Mouse (Mus musculus) ES-E14 (cell line): ENCODE measurements at regions not wholly inside any gene's neighbourhood (a gene's known extent, or its start where the extent isn't known, plus 50 kb on each side); places are given as distances from the start of the nearest gene placed in this dataset.
A peak's percentile ranks its signal among the peaks of the same experiment; 100 is the strongest.

Experiments used
- DNase-seq: peaks from one replicate; pipeline ENCODE4 v3.0.0-alpha.2; 2013; ENCODE audit warnings: low read depth, low spot score
- H3K27ac ChIP-seq: 2 replicates; pipeline ENCODE4 v1.5.1; 2012; ENCODE audit warnings: low read depth, mild to moderate bottlenecking, low read length, moderate library complexity, mixed read lengths; ENCODE audit not compliant: poor library complexity, insufficient read depth, severe bottlenecking
- H3K36me3 ChIP-seq: 2 replicates; pipeline ENCODE4 v1.6.1; 2012; ENCODE audit warnings: mild to moderate bottlenecking, low read length, moderate library complexity, mixed read lengths; ENCODE audit not compliant: control insufficient read depth, poor library complexity, insufficient read depth, severe bottlenecking
- H3K4me1 ChIP-seq, 2 experiments: fragments of 150-350 bp in 1 of 2; sonication (generic) in 1 of 2; 2 replicates each; pipeline ENCODE4 v1.6.1; 2012; ENCODE audit warnings: low read length in 2 of 2, mild to moderate bottlenecking in 1 of 2, mixed read lengths in 1 of 2; ENCODE audit not compliant: control insufficient read depth in 2 of 2, insufficient read depth in 2 of 2, poor library complexity in 1 of 2
- H3K4me3 ChIP-seq, 2 experiments: fragments of 150-350 bp in 1 of 2; sonication (generic) in 1 of 2; 2 replicates each; pipeline ENCODE4 v1.5.1; 2012; ENCODE audit warnings: low read length in 2 of 2, low read depth in 1 of 2, mild to moderate bottlenecking in 1 of 2, mixed read lengths in 1 of 2; ENCODE audit not compliant: insufficient read depth in 1 of 2, poor library complexity in 1 of 2, severe bottlenecking in 1 of 2
- H3K9ac ChIP-seq: 2 replicates; pipeline ENCODE4 v1.6.1; 2012; ENCODE audit warnings: low read depth, mild to moderate bottlenecking, low read length, mixed read lengths; ENCODE audit not compliant: poor library complexity, insufficient read depth, severe bottlenecking
- H3K9me3 ChIP-seq: fragments of 150-350 bp; sonication (generic); 2 replicates; pipeline ENCODE4 v1.6.1; 2012; ENCODE audit warnings: low read depth, mild to moderate bottlenecking, low read length; ENCODE audit not compliant: control insufficient read depth, insufficient read depth
- CHD2 ChIP-seq: IDR thresholded peaks from 2 replicates; pipeline ENCODE4 v1.6.1; 2014; ENCODE audit warnings: mild to moderate bottlenecking, low read depth, low read length, inconsistent platforms
- MAFK ChIP-seq: IDR thresholded peaks from 2 replicates; pipeline ENCODE4 v1.6.1; 2014; ENCODE audit warnings: mild to moderate bottlenecking, low read depth, low read length, inconsistent platforms; ENCODE audit not compliant: insufficient read depth
- ZC3H11A ChIP-seq: IDR thresholded peaks from 2 replicates; pipeline ENCODE4 v1.6.1; 2012; ENCODE audit warnings: low read depth, mild to moderate bottlenecking, inconsistent platforms, low read length, borderline replicate concordance
- ZNF384 ChIP-seq: IDR thresholded peaks from 2 replicates; pipeline ENCODE4 v1.6.1; 2012; ENCODE audit warnings: low read depth, low read length, inconsistent platforms
- in situ Hi-C, 2 experiments: fragments of 600-800 bp; cut with MboI; formaldehyde crosslinking; loops; one replicate each; pipeline ENCODE4 v1.15.1; 2025; ENCODE audit warnings: low sequenced_read_pairs in 2 of 2, inconsistent platforms in 1 of 2; ENCODE audit not compliant: unreplicated experiment in 2 of 2

DNA sequence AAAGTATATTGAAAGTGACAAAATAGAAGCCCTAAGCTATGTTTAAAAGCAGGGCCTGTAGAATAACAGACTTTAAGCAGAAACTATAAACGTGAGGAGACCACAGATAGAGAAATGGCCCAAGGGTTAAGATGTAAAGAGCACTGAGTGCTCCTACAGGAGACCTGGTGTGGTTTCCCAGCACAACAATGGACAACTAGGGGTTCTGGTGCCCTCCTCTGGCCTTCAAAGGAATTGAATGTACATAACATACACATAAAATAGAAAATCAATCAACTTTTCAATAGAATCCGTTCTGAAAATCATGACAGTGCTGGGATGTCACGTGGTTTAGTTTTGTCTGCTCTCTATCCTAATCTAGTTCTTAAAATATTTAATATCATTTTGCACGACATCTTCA lies 55.5 kb upstream of the Adgrb3 start:
- no peak for TF ChIP-seq MAFK
- no peak for TF ChIP-seq ZNF384
- 0 out of 2 replicates have a peak, but pooled peaks have one; percentile 12 for TF ChIP-seq ZC3H11A
- no peak for TF ChIP-seq CHD2
- Histone ChIP-seq H3K9ac (no peak overlapping the region), H3K27ac (no peak overlapping the region), H3K9me3 (no peaks in the 10 kb centered on the region), H3K4me3 (no peak overlapping the region), H3K4me1 (no peaks in the 10 kb centered on the region), H3K36me3 (no peaks in the 10 kb centered on the region)
- in situ Hi-C loops = no loop called here
- DNase-seq = peak; percentile 22
